Mouse (Mus musculus): Measurements from ENCODE around the gene Tle6. TPM values are rescaled to one million over a fixed set of nuclear protein-coding genes. Genes with fewer than 3 reads are reported as not detected.

Tle6 gene
- polyA plus RNA-seq, 1 experiment from 2014 or later = 2.5 TPM

DNA sequence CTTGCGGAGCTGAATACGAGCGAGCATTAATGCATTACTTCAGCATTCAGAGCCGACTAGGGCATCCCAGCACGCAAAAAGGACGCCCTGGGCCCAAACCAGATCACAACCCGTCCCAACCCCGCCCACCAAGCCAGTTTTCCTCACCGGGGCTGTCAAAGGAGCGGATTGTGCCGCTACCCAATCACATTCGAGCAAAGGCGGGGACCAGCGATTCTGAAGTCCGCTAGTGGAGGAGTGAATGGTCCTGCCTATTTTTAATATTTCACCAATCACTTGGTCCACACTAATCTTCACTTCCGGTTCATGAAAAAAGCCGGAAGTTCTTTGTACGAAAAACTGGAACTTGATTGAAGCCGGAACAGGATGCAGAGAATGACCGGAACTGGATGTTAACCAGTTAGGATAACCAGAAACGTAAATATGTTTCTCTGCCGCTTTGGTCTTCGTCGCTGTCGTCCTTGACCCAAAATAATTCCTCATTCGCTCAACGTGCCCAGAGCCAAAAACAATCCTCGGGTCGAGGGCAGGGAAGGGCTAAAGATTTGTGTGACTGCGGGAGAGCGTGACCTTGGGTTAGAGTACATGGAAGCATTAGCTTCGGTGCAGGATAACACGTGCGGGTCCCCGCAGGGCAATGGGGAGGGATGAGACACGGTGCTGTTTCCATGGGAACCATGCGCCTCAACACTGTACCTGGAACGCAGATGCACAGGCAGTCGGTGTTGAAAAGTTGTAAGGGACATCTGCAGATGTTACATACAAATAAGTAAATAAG, 5.3 kb upstream of the Tle6 start, which contains the start of gene BC025920:
Gene BC025920 (plus strand): TSS at position 297 of the 778 bp plus-strand sequence.
- H3K4me1 ChIP-seq (ENCODE audit: control insufficient read depth, insufficient read depth, low read length) = peaks cover 10% of the 10 kb centered on the region
- peak; percentile 99 for DNase-seq (ENCODE audit: low spot score)
- H3K27ac ChIP-seq (ENCODE audit: low read depth, low read length) = peak within 1 kb of the TSS; percentile 89
- H3K27me3 ChIP-seq (replicated peaks; ENCODE audit: control insufficient read depth, insufficient read depth, low read length) = no peaks in the 10 kb centered on the region
- WGBS = under 1% methylated on average over 39 of the region's 39 CpGs
- H3K4me2 ChIP-seq (ENCODE audit: low read length) = peak within 1 kb of the TSS; percentile 76
- peak within 1 kb of the TSS; percentile 44 for H3K4me3 ChIP-seq (ENCODE audit: low read depth, low read length)
- no peaks in the 10 kb centered on the region for H3K36me3 ChIP-seq (ENCODE audit: control insufficient read depth, insufficient read depth, low read length)
- ATAC-seq = peak; percentile 87
- H3K9ac ChIP-seq (ENCODE audit: low read length) = peak within 1 kb of the TSS; percentile 68
- H3K9me3 ChIP-seq (replicated peaks; ENCODE audit: control insufficient read depth, low read length) = 0 out of 2 replicates have a peak, but pooled peaks cover 2% of the 10 kb centered on the region

DNA sequence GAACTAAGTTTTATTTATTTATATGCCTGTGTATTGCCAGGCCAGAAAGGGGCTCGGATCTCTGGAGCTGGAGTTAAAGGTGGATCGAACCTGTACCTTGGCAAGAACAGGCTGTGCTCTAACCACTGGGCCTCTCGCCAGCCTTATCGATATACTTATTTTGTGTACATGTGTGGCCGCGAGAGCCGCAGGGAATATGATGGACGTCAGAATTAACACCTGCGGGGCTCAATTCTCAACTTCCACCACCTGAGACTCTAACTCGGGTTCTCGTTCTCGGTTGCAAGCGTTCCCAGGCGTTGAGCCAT, 4.7 kb upstream of the Tle6 start:
- WGBS = 3% methylated on average over 14 of the region's 14 CpGs
- peaks cover 14% of the 10 kb centered on the region for H3K4me1 ChIP-seq (ENCODE audit: control insufficient read depth, insufficient read depth, low read length)
- H3K36me3 ChIP-seq (ENCODE audit: control insufficient read depth, insufficient read depth, low read length) = no peaks in the 10 kb centered on the region
- H3K4me3 ChIP-seq (ENCODE audit: low read depth, low read length) = peak overlapping the region; percentile 44
- H3K9me3 ChIP-seq (replicated peaks; ENCODE audit: control insufficient read depth, low read length) = no peaks in the 10 kb centered on the region
- peak; percentile 16; the same call in 1 of the 2 replicates for ATAC-seq
- H3K9ac ChIP-seq (ENCODE audit: low read length) = peak overlapping the region; percentile 60
- no peaks in the 10 kb centered on the region for H3K27me3 ChIP-seq (replicated peaks; ENCODE audit: control insufficient read depth, insufficient read depth, low read length)
- peak overlapping the region; percentile 66 for H3K4me2 ChIP-seq (ENCODE audit: low read length)
- H3K27ac ChIP-seq (ENCODE audit: low read depth, low read length) = peak overlapping the region; percentile 89
- no peak for DNase-seq (ENCODE audit: low spot score)

- H3K36me3 ChIP-seq (ENCODE audit: control insufficient read depth, insufficient read depth, low read length) = no peaks in the 10 kb centered on the region
Measured at GRCm38 (mm10) chr10:81604968-81605665, 4.2 kb upstream of the Tle6 start.

GRCm38 (mm10) chr10:81604019-81604967, 3.4 kb upstream of the Tle6 start:
- no peak overlapping the region for H3K4me2 ChIP-seq (ENCODE audit: low read length)
- no peak overlapping the region for H3K9ac ChIP-seq (ENCODE audit: low read length)
- no peak overlapping the region for H3K27ac ChIP-seq (ENCODE audit: low read depth, low read length)
- no peak for ATAC-seq
- no peak overlapping the region for H3K4me3 ChIP-seq (ENCODE audit: low read depth, low read length)
- no peaks in the 10 kb centered on the region for H3K36me3 ChIP-seq (ENCODE audit: control insufficient read depth, insufficient read depth, low read length)
- no peak for DNase-seq (ENCODE audit: low spot score)
- peaks cover 16% of the 10 kb centered on the region for H3K4me1 ChIP-seq (ENCODE audit: control insufficient read depth, insufficient read depth, low read length)
- no peaks in the 10 kb centered on the region for H3K27me3 ChIP-seq (replicated peaks; ENCODE audit: control insufficient read depth, insufficient read depth, low read length)
- H3K9me3 ChIP-seq (replicated peaks; ENCODE audit: control insufficient read depth, low read length) = no peaks in the 10 kb centered on the region
- WGBS = 83% methylated on average over 12 of the region's 12 CpGs

More at GRCm38 (mm10) chr10:81604968-81605665, 4.2 kb upstream of the Tle6 start:
- Histone ChIP-seq H3K27ac (ENCODE audit: low read depth, low read length) (peak overlapping the region; percentile 89), H3K4me1 (ENCODE audit: control insufficient read depth, insufficient read depth, low read length) (peaks cover 16% of the 10 kb centered on the region), H3K4me2 (ENCODE audit: low read length) (peak overlapping the region; percentile 66), H3K4me3 (ENCODE audit: low read depth, low read length) (peak overlapping the region; percentile 44), H3K9me3 (replicated peaks; ENCODE audit: control insufficient read depth, low read length) (no peaks in the 10 kb centered on the region), H3K9ac (ENCODE audit: low read length) (peak overlapping the region; percentile 60), H3K27me3 (replicated peaks; ENCODE audit: control insufficient read depth, insufficient read depth, low read length) (no peaks in the 10 kb centered on the region)
- DNase-seq (ENCODE audit: low spot score) = peak; percentile 95
- 20% methylated on average over 29 of the region's 29 CpGs for WGBS
- ATAC-seq = peak; percentile 42

GRCm38 (mm10) chr10:81602741-81603151, 1.9 kb upstream of the Tle6 start:
- Histone ChIP-seq H3K27ac (ENCODE audit: low read depth, low read length) (no peak overlapping the region), H3K4me3 (ENCODE audit: low read depth, low read length) (no peak overlapping the region), H3K9ac (ENCODE audit: low read length) (no peak overlapping the region), H3K36me3 (ENCODE audit: control insufficient read depth, insufficient read depth, low read length) (no peaks in the 10 kb centered on the region), H3K27me3 (replicated peaks; ENCODE audit: control insufficient read depth, insufficient read depth, low read length) (no peaks in the 10 kb centered on the region), H3K4me1 (ENCODE audit: control insufficient read depth, insufficient read depth, low read length) (peaks cover 18% of the 10 kb centered on the region), H3K4me2 (ENCODE audit: low read length) (no peak overlapping the region), H3K9me3 (replicated peaks; ENCODE audit: control insufficient read depth, low read length) (no peaks in the 10 kb centered on the region)
- 20% methylated on average over 4 of the region's 4 CpGs for WGBS
- ATAC-seq (no peak), DNase-seq (ENCODE audit: low spot score) (peak; percentile 90)

- H3K4me2 ChIP-seq (ENCODE audit: low read length) = peak overlapping the region; percentile 44; the same call in 1 of the 2 replicates
- no peaks in the 10 kb centered on the region for H3K9me3 ChIP-seq (replicated peaks; ENCODE audit: control insufficient read depth, low read length)
- H3K4me3 ChIP-seq (ENCODE audit: low read depth, low read length) = no peak overlapping the region
- H3K27ac ChIP-seq (ENCODE audit: low read depth, low read length) = no peak overlapping the region
- DNase-seq (ENCODE audit: low spot score) (no peak), ATAC-seq (no peak)
- H3K36me3 ChIP-seq (ENCODE audit: control insufficient read depth, insufficient read depth, low read length) = no peaks in the 10 kb centered on the region
- peaks cover 29% of the 10 kb centered on the region for H3K4me1 ChIP-seq (ENCODE audit: control insufficient read depth, insufficient read depth, low read length)
- no peak overlapping the region for H3K9ac ChIP-seq (ENCODE audit: low read length)
- 20% methylated on average over 7 of the region's 7 CpGs for WGBS
- no peaks in the 10 kb centered on the region for H3K27me3 ChIP-seq (replicated peaks; ENCODE audit: control insufficient read depth, insufficient read depth, low read length)
Measured at GRCm38 (mm10) chr10:81601396-81601905, 578 bp upstream of the Tle6 start.

DNA sequence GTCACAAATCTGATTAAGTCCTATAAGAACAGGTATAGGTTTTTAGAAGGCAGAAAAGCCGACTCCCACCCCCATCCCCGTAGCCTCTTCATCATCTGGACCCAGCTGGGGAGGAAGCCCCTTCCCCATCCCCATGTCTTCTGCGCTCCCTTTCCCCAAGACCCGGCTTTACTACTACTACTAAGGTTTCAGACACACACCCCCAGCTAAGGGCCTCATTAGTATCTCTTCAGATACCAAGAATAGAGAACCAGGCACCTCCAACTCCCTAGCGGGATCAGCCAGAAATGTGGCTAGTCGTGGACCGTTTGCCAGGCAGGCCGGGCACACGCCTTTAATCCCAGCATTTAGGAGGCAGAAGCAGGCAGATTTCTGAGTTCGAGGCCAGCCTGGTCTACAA, 777 bp downstream of the Tle6 start:
- H3K36me3 ChIP-seq (ENCODE audit: control insufficient read depth, insufficient read depth, low read length) = no peaks in the 10 kb centered on the region
- H3K27me3 ChIP-seq (replicated peaks; ENCODE audit: control insufficient read depth, insufficient read depth, low read length) = peaks cover 9% of the 10 kb centered on the region; the same call in 1 of the 2 replicates
- H3K9ac ChIP-seq (ENCODE audit: low read length) = no peak overlapping the region
- ATAC-seq = no peak
- peaks cover 39% of the 10 kb centered on the region for H3K4me1 ChIP-seq (ENCODE audit: control insufficient read depth, insufficient read depth, low read length)
- no peak for DNase-seq (ENCODE audit: low spot score)
- no peak overlapping the region for H3K4me2 ChIP-seq (ENCODE audit: low read length)
- no peak overlapping the region for H3K4me3 ChIP-seq (ENCODE audit: low read depth, low read length)
- H3K27ac ChIP-seq (ENCODE audit: low read depth, low read length) = no peak overlapping the region
- no peaks in the 10 kb centered on the region for H3K9me3 ChIP-seq (replicated peaks; ENCODE audit: control insufficient read depth, low read length)
- WGBS = 55% methylated on average over 10 of the region's 10 CpGs

GRCm38 (mm10) chr10:81599630-81600029, 1.2 kb downstream of the Tle6 start:
- no peak overlapping the region for H3K4me3 ChIP-seq (ENCODE audit: low read depth, low read length)
- DNase-seq (ENCODE audit: low spot score) (no peak), ATAC-seq (no peak)
- H3K27ac ChIP-seq (ENCODE audit: low read depth, low read length) = no peak overlapping the region
- H3K36me3 ChIP-seq (ENCODE audit: control insufficient read depth, insufficient read depth, low read length) = no peaks in the 10 kb centered on the region
- 75% methylated on average over 5 of the region's 5 CpGs for WGBS
- H3K4me1 ChIP-seq (ENCODE audit: control insufficient read depth, insufficient read depth, low read length) = peaks cover 39% of the 10 kb centered on the region
- peaks cover 12% of the 10 kb centered on the region; the same call in 1 of the 2 replicates for H3K27me3 ChIP-seq (replicated peaks; ENCODE audit: control insufficient read depth, insufficient read depth, low read length)
- no peaks in the 10 kb centered on the region for H3K9me3 ChIP-seq (replicated peaks; ENCODE audit: control insufficient read depth, low read length)
- no peak overlapping the region for H3K9ac ChIP-seq (ENCODE audit: low read length)
- no peak overlapping the region for H3K4me2 ChIP-seq (ENCODE audit: low read length)

All from forebrain, embryonic 14.5 days (tissue).